Comparison of ENCODE assay signal across 9 mouse cellular contexts in genomic region chr16:12076270-12076669, GRCm38 (mm10).
DNase-seq lines count a peak whose midpoint lies in the region; ATAC-seq and TF ChIP-seq lines count a peak whose summit lies in the region.
"Had no signal": no experiment of that assay in that cellular context is flagged by ENCODE, and none has a peak within 500 bp of the region (broad histone marks: within the 10 kb centered on the region; RNA-seq: fewer than 3 reads in every experiment).

No protein-coding gene starts in this region.

- no peak overlapping the region for H3K4me2 ChIP-seq in kidney, postnatal 0 days (ENCODE audit: low read length)
- no peak overlapping the region for H3K4me2 ChIP-seq in forebrain, embryonic 14.5 days (ENCODE audit: low read length)
- H3K4me2 ChIP-seq in midbrain, embryonic 14.5 days (ENCODE audit: low read length): no peak overlapping the region
- no peak overlapping the region for H3K4me2 ChIP-seq in liver, embryonic 11.5 days
- H3K4me2 ChIP-seq: embryonic facial prominence, embryonic 13.5 days had no signal

- H3K27me3 ChIP-seq in kidney, postnatal 0 days (ENCODE audit: insufficient read depth, low read length): no peaks in the 10 kb centered on the region
- no peaks in the 10 kb centered on the region for H3K27me3 ChIP-seq in forebrain, embryonic 14.5 days (replicated peaks; ENCODE audit: control insufficient read depth, insufficient read depth, low read length)
- no peaks in the 10 kb centered on the region for H3K27me3 ChIP-seq in midbrain, embryonic 14.5 days (ENCODE audit: control insufficient read depth, insufficient read depth, low read length)
- no peaks in the 10 kb centered on the region for H3K27me3 ChIP-seq in liver, embryonic 11.5 days (replicated peaks; ENCODE audit: control insufficient read depth, insufficient read depth, low read length)
- H3K27me3 ChIP-seq: embryonic facial prominence, embryonic 13.5 days had no signal

- ATAC-seq in kidney, postnatal 0 days (replicated peaks; ENCODE audit: low FRiP score, low read depth): no peak
- ATAC-seq in forebrain, embryonic 14.5 days: peak; percentile 90
- ATAC-seq in midbrain, embryonic 14.5 days (ENCODE audit: low FRiP score, low TSS enrichment): peak; percentile 66; the same call in 1 of the 2 replicates
- ATAC-seq in megakaryocyte-erythroid progenitor cell, adult 5-6 weeks (replicated peaks; ENCODE audit: low FRiP score, low TSS enrichment, poor library complexity, severe bottlenecking): no peak
- no peak for ATAC-seq in liver, embryonic 11.5 days (replicated peaks; ENCODE audit: low FRiP score)

- H3K4me3 ChIP-seq in kidney, postnatal 0 days (replicated peaks; ENCODE audit: low read depth, low read length): no peak overlapping the region
- no peak overlapping the region for H3K4me3 ChIP-seq in forebrain, embryonic 14.5 days (ENCODE audit: low read depth, low read length)
- H3K4me3 ChIP-seq in midbrain, embryonic 14.5 days (replicated peaks; ENCODE audit: low read depth, low read length): no peak overlapping the region
- no peak overlapping the region for H3K4me3 ChIP-seq in layer of hippocampus, adult 2 months
- H3K4me3 ChIP-seq in liver, embryonic 11.5 days (ENCODE audit: low read depth, low read length): no peak overlapping the region
- H3K4me3 ChIP-seq: embryonic facial prominence, embryonic 13.5 days had no signal

- TF ChIP-seq CTCF in kidney, postnatal 0 days (IDR thresholded peaks at IDR 0.05; ENCODE audit: low read depth): no peak
- TF ChIP-seq CTCF in layer of hippocampus, adult 2 months (conservative IDR thresholded peaks at IDR 0.05): no peak

- H3K9ac ChIP-seq in kidney, postnatal 0 days (ENCODE audit: low read depth, low read length): no peak overlapping the region
- no peak overlapping the region for H3K9ac ChIP-seq in forebrain, embryonic 14.5 days (ENCODE audit: low read length)
- no peak overlapping the region for H3K9ac ChIP-seq in midbrain, embryonic 14.5 days (replicated peaks; ENCODE audit: low read length)
- H3K9ac ChIP-seq in liver, embryonic 11.5 days (ENCODE audit: low read depth, low read length): no peak overlapping the region
- H3K9ac ChIP-seq: embryonic facial prominence, embryonic 13.5 days had no signal

- no peaks in the 10 kb centered on the region for H3K36me3 ChIP-seq in kidney, postnatal 0 days (ENCODE audit: insufficient read depth, low read length)
- no peaks in the 10 kb centered on the region for H3K36me3 ChIP-seq in forebrain, embryonic 14.5 days (ENCODE audit: control insufficient read depth, insufficient read depth, low read length)
- H3K36me3 ChIP-seq in midbrain, embryonic 14.5 days (ENCODE audit: control insufficient read depth, insufficient read depth, low read length): no peaks in the 10 kb centered on the region
- H3K36me3 ChIP-seq in liver, embryonic 11.5 days (ENCODE audit: control insufficient read depth, insufficient read depth, low read length): no peaks in the 10 kb centered on the region
- H3K36me3 ChIP-seq: embryonic facial prominence, embryonic 13.5 days had no signal

- peak; percentile 68 for DNase-seq in kidney, postnatal 0 days (ENCODE audit: low spot score)
- no peak for DNase-seq in kidney, adult 18-20 months
- peak; percentile 55 for DNase-seq in adrenal gland, adult 8-10 months
- peak; percentile 88 for DNase-seq in forebrain, embryonic 14.5 days (ENCODE audit: low spot score)
- DNase-seq in midbrain, embryonic 14.5 days: peak; percentile 63
- DNase-seq in layer of hippocampus, adult 2 months (ENCODE audit: low spot score in 2 of 2): no peak
- no peak for DNase-seq in liver, embryonic 11.5 days (ENCODE audit: low spot score)

- 35% methylated on average over 3 of the region's 3 CpGs for WGBS in kidney, postnatal 0 days
- WGBS in forebrain, embryonic 14.5 days: 26% methylated on average over 3 of the region's 3 CpGs
- 37% methylated on average over 3 of the region's 3 CpGs for WGBS in midbrain, embryonic 14.5 days
- 63% methylated on average over 3 of the region's 3 CpGs for WGBS in liver, embryonic 11.5 days

- no peak overlapping the region for H3K27ac ChIP-seq in kidney, postnatal 0 days
- H3K27ac ChIP-seq in forebrain, embryonic 14.5 days (ENCODE audit: low read depth, low read length): peak overlapping the region; percentile 61
- peak overlapping the region; percentile 28; the same call in 1 of the 2 replicates for H3K27ac ChIP-seq in midbrain, embryonic 14.5 days (replicated peaks; ENCODE audit: low read depth, low read length)
- no peak overlapping the region for H3K27ac ChIP-seq in layer of hippocampus, adult 2 months
- no peak overlapping the region for H3K27ac ChIP-seq in liver, embryonic 11.5 days (ENCODE audit: low read depth, low read length)
- H3K27ac ChIP-seq: embryonic facial prominence, embryonic 13.5 days had no signal

- no peaks in the 10 kb centered on the region for H3K9me3 ChIP-seq in kidney, postnatal 0 days (replicated peaks; ENCODE audit: low read length)
- no peaks in the 10 kb centered on the region for H3K9me3 ChIP-seq in forebrain, embryonic 14.5 days (replicated peaks; ENCODE audit: control insufficient read depth, low read length)
- H3K9me3 ChIP-seq in midbrain, embryonic 14.5 days (ENCODE audit: control insufficient read depth, low read length): no peaks in the 10 kb centered on the region
- H3K9me3 ChIP-seq in liver, embryonic 11.5 days (ENCODE audit: control insufficient read depth, low read length): no peaks in the 10 kb centered on the region
- H3K9me3 ChIP-seq: embryonic facial prominence, embryonic 13.5 days had no signal

- no peaks in the 10 kb centered on the region for H3K4me1 ChIP-seq in kidney, postnatal 0 days (replicated peaks; ENCODE audit: insufficient read depth, low read length)
- peaks cover 8% of the 10 kb centered on the region for H3K4me1 ChIP-seq in forebrain, embryonic 14.5 days (ENCODE audit: control insufficient read depth, insufficient read depth, low read length)
- peaks cover 10% of the 10 kb centered on the region for H3K4me1 ChIP-seq in midbrain, embryonic 14.5 days (ENCODE audit: control insufficient read depth, insufficient read depth, low read length)
- H3K4me1 ChIP-seq in liver, embryonic 11.5 days (replicated peaks; ENCODE audit: control insufficient read depth, insufficient read depth, low read length): no peaks in the 10 kb centered on the region

Comparison
In these comparisons a context has a peak if more than half of its experiments do, and no peak if none do; other contexts are left out.
1. DNase-seq: peak in kidney, postnatal 0 days (single experiment), adrenal gland, adult 8-10 months (single experiment), forebrain, embryonic 14.5 days (single experiment) and midbrain, embryonic 14.5 days (single experiment); none in kidney, adult 18-20 months (single experiment), layer of hippocampus, adult 2 months (0 of 2) and liver, embryonic 11.5 days (single experiment).
2. ATAC-seq: peak in forebrain, embryonic 14.5 days (single experiment) and midbrain, embryonic 14.5 days (single experiment); none in kidney, postnatal 0 days (single experiment), megakaryocyte-erythroid progenitor cell, adult 5-6 weeks (single experiment) and liver, embryonic 11.5 days (single experiment).
3. H3K27ac ChIP-seq: peak in forebrain, embryonic 14.5 days (single experiment) and midbrain, embryonic 14.5 days (single experiment); none in kidney, postnatal 0 days (single experiment), layer of hippocampus, adult 2 months (single experiment) and liver, embryonic 11.5 days (single experiment).